Mouse (Mus musculus): ENCODE results near the gene Hoxd1. TPM values are rescaled to one million over a fixed set of nuclear protein-coding genes. Genes with fewer than 3 reads are reported as not detected.

The Hoxd1 gene
- polyA plus RNA-seq, 1 experiment = not detected

- H3K27me3 ChIP-seq (ENCODE audit: control insufficient read depth, insufficient read depth, low read length) = peaks cover 58% of the 10 kb centered on the region
- TF ChIP-seq CTCF (IDR thresholded peaks at IDR 0.05; ENCODE audit: extremely low read depth, insufficient read length, insufficient replicate concordance, low read depth, low read length) (no peak), POLR2A (IDR thresholded peaks at IDR 0.05; ENCODE audit: low read depth, low read length) (no peak)
- no peaks in the 10 kb centered on the region; the same call in 1 of the 2 replicates for H3K4me1 ChIP-seq (ENCODE audit: control insufficient read depth, insufficient read depth, insufficient read length, low read length)
- no peak overlapping the region for H3K4me3 ChIP-seq (ENCODE audit: low read depth, low read length)
- no peak overlapping the region for H3K27ac ChIP-seq (ENCODE audit: insufficient read depth, low read depth, low read length)
- H3K36me3 ChIP-seq (ENCODE audit: control insufficient read depth, insufficient read depth, low read length) = no peaks in the 10 kb centered on the region
Measured at GRCm38 (mm10) chr2:74741979-74742277, 20.9 kb upstream of the Hoxd1 start.

- Histone ChIP-seq H3K36me3 (ENCODE audit: control insufficient read depth, insufficient read depth, low read length) (no peaks in the 10 kb centered on the region), H3K4me1 (ENCODE audit: control insufficient read depth, insufficient read depth, insufficient read length, low read length) (peaks cover 3% of the 10 kb centered on the region; the same call in 1 of the 2 replicates), H3K27ac (ENCODE audit: insufficient read depth, low read depth, low read length) (no peak overlapping the region), H3K4me3 (ENCODE audit: low read depth, low read length) (no peak overlapping the region), H3K27me3 (ENCODE audit: control insufficient read depth, insufficient read depth, low read length) (peaks cover 56% of the 10 kb centered on the region)
- no peak for TF ChIP-seq POLR2A (IDR thresholded peaks at IDR 0.05; ENCODE audit: low read depth, low read length)
- no peak for TF ChIP-seq CTCF (IDR thresholded peaks at IDR 0.05; ENCODE audit: extremely low read depth, insufficient read length, insufficient replicate concordance, low read depth, low read length)
- 25% methylated on average over 6 of the region's 6 CpGs for WGBS
Measured at GRCm38 (mm10) chr2:74745540-74746297, 17.1 kb upstream of the Hoxd1 start.

GRCm38 (mm10) chr2:74746298-74746921 is 16.4 kb upstream of the Hoxd1 start:
- TF ChIP-seq POLR2A (IDR thresholded peaks at IDR 0.05; ENCODE audit: low read depth, low read length) (no peak), CTCF (IDR thresholded peaks at IDR 0.05; ENCODE audit: extremely low read depth, insufficient read length, insufficient replicate concordance, low read depth, low read length) (no peak)
- Histone ChIP-seq H3K27ac (ENCODE audit: insufficient read depth, low read depth, low read length) (no peak overlapping the region), H3K27me3 (ENCODE audit: control insufficient read depth, insufficient read depth, low read length) (peaks cover 62% of the 10 kb centered on the region), H3K4me1 (ENCODE audit: control insufficient read depth, insufficient read depth, insufficient read length, low read length) (peaks cover 3% of the 10 kb centered on the region; the same call in 1 of the 2 replicates), H3K36me3 (ENCODE audit: control insufficient read depth, insufficient read depth, low read length) (no peaks in the 10 kb centered on the region), H3K4me3 (ENCODE audit: low read depth, low read length) (no peak overlapping the region)
- 25% methylated on average over 58 of the region's 58 CpGs for WGBS

GRCm38 (mm10) chr2:74747006-74747405 is 15.8 kb upstream of the Hoxd1 start:
- peaks cover 3% of the 10 kb centered on the region; the same call in 1 of the 2 replicates for H3K4me1 ChIP-seq (ENCODE audit: control insufficient read depth, insufficient read depth, insufficient read length, low read length)
- no peak overlapping the region for H3K4me3 ChIP-seq (ENCODE audit: low read depth, low read length)
- H3K27ac ChIP-seq (ENCODE audit: insufficient read depth, low read depth, low read length) = no peak overlapping the region
- no peaks in the 10 kb centered on the region for H3K36me3 ChIP-seq (ENCODE audit: control insufficient read depth, insufficient read depth, low read length)
- 27% methylated on average over 24 of the region's 24 CpGs for WGBS
- H3K27me3 ChIP-seq (ENCODE audit: control insufficient read depth, insufficient read depth, low read length) = peaks cover 64% of the 10 kb centered on the region
- TF ChIP-seq CTCF (IDR thresholded peaks at IDR 0.05; ENCODE audit: extremely low read depth, insufficient read length, insufficient replicate concordance, low read depth, low read length) = no peak
- TF ChIP-seq POLR2A (IDR thresholded peaks at IDR 0.05; ENCODE audit: low read depth, low read length) = no peak

- 42% methylated on average over 11 of the region's 11 CpGs for WGBS
- peaks cover 71% of the 10 kb centered on the region for H3K27me3 ChIP-seq (ENCODE audit: control insufficient read depth, insufficient read depth, low read length)
- no peak overlapping the region for H3K4me3 ChIP-seq (ENCODE audit: low read depth, low read length)
- peaks cover 3% of the 10 kb centered on the region; the same call in 1 of the 2 replicates for H3K4me1 ChIP-seq (ENCODE audit: control insufficient read depth, insufficient read depth, insufficient read length, low read length)
- H3K36me3 ChIP-seq (ENCODE audit: control insufficient read depth, insufficient read depth, low read length) = no peaks in the 10 kb centered on the region
- TF ChIP-seq CTCF (IDR thresholded peaks at IDR 0.05; ENCODE audit: extremely low read depth, insufficient read length, insufficient replicate concordance, low read depth, low read length) (no peak), POLR2A (IDR thresholded peaks at IDR 0.05; ENCODE audit: low read depth, low read length) (no peak)
- H3K27ac ChIP-seq (ENCODE audit: insufficient read depth, low read depth, low read length) = no peak overlapping the region
Measured at GRCm38 (mm10) chr2:74747661-74748141, 15.1 kb upstream of the Hoxd1 start.

GRCm38 (mm10) chr2:74748436-74748995 is 14.3 kb upstream of the Hoxd1 start:
- no peak overlapping the region for H3K27ac ChIP-seq (ENCODE audit: insufficient read depth, low read depth, low read length)
- H3K36me3 ChIP-seq (ENCODE audit: control insufficient read depth, insufficient read depth, low read length) = no peaks in the 10 kb centered on the region
- no peak for TF ChIP-seq CTCF (IDR thresholded peaks at IDR 0.05; ENCODE audit: extremely low read depth, insufficient read length, insufficient replicate concordance, low read depth, low read length)
- TF ChIP-seq POLR2A (IDR thresholded peaks at IDR 0.05; ENCODE audit: low read depth, low read length) = no peak
- H3K4me3 ChIP-seq (ENCODE audit: low read depth, low read length) = no peak overlapping the region
- H3K27me3 ChIP-seq (ENCODE audit: control insufficient read depth, insufficient read depth, low read length) = peaks cover 76% of the 10 kb centered on the region
- WGBS = 36% methylated on average over 9 of the region's 9 CpGs
- H3K4me1 ChIP-seq (ENCODE audit: control insufficient read depth, insufficient read depth, insufficient read length, low read length) = peaks cover 3% of the 10 kb centered on the region; the same call in 1 of the 2 replicates
